Mouse (Mus musculus) left cerebral cortex, postnatal 25 days (tissue): ENCODE measurements around the gene Ctag2. TPM values are rescaled to one million over a fixed set of nuclear protein-coding genes. Genes with fewer than 3 reads are reported as not detected.

Source experiments
- DNase-seq, 2 experiments: peaks; one replicate each; pipeline ENCODE4 v3.0.0; 2022; ENCODE audit warnings: low spot score in 2 of 2, mixed read lengths in 1 of 2
- intact Hi-C: fragments of 180-260 bp; cut with DNase I; formaldehyde crosslinking; loops from one replicate; pipeline ENCODE4 v1.15.1; 2025
- total RNA-seq, 2 experiments: library from RNA; stranded (reverse); gene quantifications; 2 replicates each; pipeline ENCODE4 v1.2.3; 2021

Gene Ctag2
- not detected for total RNA-seq

DNA sequence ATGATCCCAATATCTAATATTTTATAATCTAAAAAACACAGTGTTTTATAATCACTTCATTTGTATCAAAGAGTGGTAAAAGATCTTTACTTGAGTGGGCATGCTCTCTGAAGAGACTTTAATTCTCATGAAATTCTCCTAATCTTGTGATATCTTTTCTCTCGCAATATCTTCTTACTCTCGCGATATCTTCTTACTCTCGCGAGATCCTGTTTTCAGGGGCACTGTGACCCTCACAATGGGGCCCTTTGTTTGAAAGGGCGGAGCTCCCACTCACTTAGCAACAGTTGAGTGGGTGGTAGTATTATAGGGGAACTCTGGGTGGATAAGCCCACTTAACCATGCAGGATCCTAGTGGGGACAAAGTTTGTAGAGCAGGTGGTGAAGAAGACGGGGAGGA, at the start of gene Ctag2:
Ctag2 (plus strand) TSS at position 301 of the 400 bp plus-strand sequence.
- intact Hi-C loops, result no loop called here
- no peak for DNase-seq
